Mouse (Mus musculus) intestine, embryonic 14.5 days (tissue): ENCODE data around the gene Lrrk1. TPM values are rescaled to one million over a fixed set of nuclear protein-coding genes. Genes with fewer than 3 reads are reported as not detected.

Experiments
- ATAC-seq: fragments of 200-750 bp; cut with Nextera tagmentation; replicated peaks from 2 replicates; pipeline ENCODE4 v1.8.0; 2017; ENCODE audit warnings: low read depth, moderate number of reproducible peaks, moderate TSS enrichment, moderate library complexity; ENCODE audit not compliant: low FRiP score, low TSS enrichment
- DNase-seq: peaks from one replicate; pipeline ENCODE4 v3.0.0-alpha.2; 2018; ENCODE audit warnings: low spot score
- H3K27ac ChIP-seq: fragments of 300-500 bp; sonication (generic); 2 replicates; pipeline ENCODE4 v1.5.1; 2014; ENCODE audit warnings: low read depth, mild to moderate bottlenecking, control low read depth
- H3K27me3 ChIP-seq: fragments of 300-500 bp; sonication (generic); replicated peaks from 2 replicates; pipeline ENCODE4 v1.6.1; 2014; ENCODE audit warnings: low read length, control low read depth; ENCODE audit not compliant: control insufficient read depth, insufficient read depth
- H3K36me3 ChIP-seq: fragments of 300-500 bp; sonication (generic); 2 replicates; pipeline ENCODE4 v1.6.1; 2014; ENCODE audit warnings: low read length, control low read depth; ENCODE audit not compliant: control insufficient read depth, insufficient read depth
- H3K4me1 ChIP-seq: fragments of 300-500 bp; sonication (generic); replicated peaks from 2 replicates; pipeline ENCODE4 v1.6.1; 2014; ENCODE audit warnings: low read length, control low read depth, mixed read lengths; ENCODE audit not compliant: control insufficient read depth, insufficient read depth
- H3K4me2 ChIP-seq: fragments of 300-500 bp; sonication (generic); 2 replicates; pipeline ENCODE4 v1.6.1; 2014; ENCODE audit warnings: low read length
- H3K4me3 ChIP-seq: fragments of 300-500 bp; sonication (generic); 2 replicates; pipeline ENCODE4 v1.5.1; 2014; ENCODE audit warnings: low read depth, low read length, control low read depth, mixed read lengths
- H3K9ac ChIP-seq: fragments of 300-500 bp; sonication (generic); 2 replicates; pipeline ENCODE4 v1.6.1; 2014; ENCODE audit warnings: mild to moderate bottlenecking, low read length
- H3K9me3 ChIP-seq: fragments of 300-500 bp; sonication (generic); 2 replicates; pipeline ENCODE4 v1.6.1; 2016; ENCODE audit warnings: low read length, control low read depth; ENCODE audit not compliant: control insufficient read depth
- WGBS: fragments of 180-500 bp; shearing (Covaris S2); extraction: QIAGEN DNeasy Blood & Tissue Kit; methylation state at CpG from one replicate; pipeline ENCODE4 v1.1.7; 2014; 5-methylcytosine and 5-hydroxymethylcytosine counted together
- polyA plus RNA-seq: library from polyadenylated mRNA; unstranded; fragments of >200 nt; fragmentation: Nextera tagmentation; extraction: Ambion mirVana; gene quantifications from 2 replicates; pipeline ENCODE4 v1.2.1, GENCODE M21; 2014

Lrrk1 gene
- polyA plus RNA-seq, result 15.5 and 16.9 TPM in 2 replicates

DNA sequence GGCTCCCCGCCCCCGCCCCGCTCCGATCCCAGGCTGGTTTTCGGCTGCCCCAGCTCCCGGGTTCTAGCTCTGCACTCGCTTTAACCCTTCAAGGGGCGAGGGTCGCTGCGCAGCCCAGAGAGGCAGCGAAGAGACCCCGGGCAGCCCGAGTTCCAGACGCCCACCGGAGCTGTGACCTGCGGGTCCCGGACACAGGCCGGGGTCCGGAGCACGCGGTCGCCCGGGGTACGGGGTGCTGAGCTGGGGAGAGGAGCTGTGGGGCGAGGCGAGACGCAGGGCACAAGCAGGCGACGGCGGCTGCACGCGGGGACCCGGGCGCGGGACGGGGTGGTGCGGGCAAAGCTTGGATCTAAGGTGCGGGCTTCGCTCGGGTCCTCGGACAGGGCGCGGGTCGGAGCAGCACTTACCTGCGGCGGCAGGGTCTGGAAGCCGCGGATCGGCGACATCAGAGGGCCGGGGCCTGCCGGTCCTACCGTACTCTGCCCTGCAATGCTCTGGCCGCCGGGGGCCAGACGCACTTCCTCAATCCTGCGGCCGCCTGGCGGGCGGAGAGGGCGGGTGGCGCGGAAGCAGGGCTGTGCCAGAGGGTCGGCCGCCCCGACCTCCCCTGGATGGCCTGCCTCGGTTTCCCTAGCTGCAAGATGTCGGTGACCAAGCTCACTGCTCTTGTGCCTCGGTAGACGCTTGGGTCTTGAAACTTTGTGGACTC lies at the start of gene Lrrk1:
Gene Lrrk1 (minus strand): TSS at position 538 of the 709 bp plus-strand sequence.
- ATAC-seq (peak; percentile 84), DNase-seq (peak; percentile 83)
- H3K9me3 ChIP-seq, result no peaks in the 10 kb centered on the region
- H3K4me1 ChIP-seq, result peaks cover 14% of the 10 kb centered on the region; the same call in 1 of the 2 replicates
- peak within 1 kb of the TSS; percentile 89 for H3K9ac ChIP-seq
- peak within 1 kb of the TSS; percentile 71 for H3K4me3 ChIP-seq
- WGBS, result under 1% methylated on average over 69 of the region's 70 CpGs
- no peaks in the 10 kb centered on the region for H3K27me3 ChIP-seq
- peak within 1 kb of the TSS; percentile 92 for H3K4me2 ChIP-seq
- H3K27ac ChIP-seq, result peak within 1 kb of the TSS; percentile 66
- no peaks in the 10 kb centered on the region for H3K36me3 ChIP-seq

DNA sequence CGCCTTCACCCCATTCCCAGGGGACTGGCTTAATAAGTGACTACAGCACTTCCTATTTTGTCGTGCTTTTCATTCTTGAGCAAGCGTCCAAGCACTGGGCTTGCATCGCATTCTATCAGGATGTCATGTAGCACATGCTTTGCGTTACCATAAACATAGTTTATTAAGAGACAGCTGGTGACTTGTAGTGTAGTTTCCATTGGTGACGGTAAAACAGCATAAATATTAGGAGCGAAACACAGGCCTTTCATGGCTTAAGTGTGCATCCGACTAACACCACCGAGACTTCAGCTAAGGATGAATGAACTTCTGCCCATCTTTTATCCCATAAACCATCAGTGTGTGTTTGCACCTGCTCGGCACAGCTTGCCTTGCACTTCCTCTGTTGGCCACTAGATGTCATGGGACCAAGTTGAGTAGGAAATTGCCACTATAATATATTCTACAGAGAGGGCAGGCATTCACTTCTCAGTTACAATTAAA lies 46.3 kb upstream of the Lrrk1 start:
- Histone ChIP-seq H3K4me3 (no peak overlapping the region), H3K9me3 (no peaks in the 10 kb centered on the region), H3K4me1 (no peaks in the 10 kb centered on the region), H3K9ac (no peak overlapping the region), H3K36me3 (no peaks in the 10 kb centered on the region), H3K27me3 (peaks cover 3% of the 10 kb centered on the region; the same call in 1 of the 2 replicates), H3K27ac (no peak overlapping the region), H3K4me2 (no peak overlapping the region)
- WGBS, result 28% methylated on average over 10 of the region's 10 CpGs
- DNase-seq (peak; percentile 85), ATAC-seq (peak; percentile 38; the same call in 1 of the 2 replicates)

GRCm38 (mm10) chr7:66427437-66428161 lies 39.4 kb upstream of the Lrrk1 start, which contains the start of gene Aldh1a3:
TSS of gene Aldh1a3 (minus strand) at chr7:66427517.
- Histone ChIP-seq H3K4me2 (peak within 1 kb of the TSS; percentile 98), H3K4me1 (peaks cover 6% of the 10 kb centered on the region; the same call in 1 of the 2 replicates), H3K4me3 (peak within 1 kb of the TSS; percentile 55), H3K27ac (no peak within 1 kb of the TSS), H3K9ac (peak within 1 kb of the TSS; percentile 29), H3K36me3 (no peaks in the 10 kb centered on the region), H3K27me3 (peaks cover 54% of the 10 kb centered on the region), H3K9me3 (no peaks in the 10 kb centered on the region)
- WGBS, result under 1% methylated on average over 54 of the region's 56 CpGs
- peak; percentile 78 for ATAC-seq
- peak; percentile 74 for DNase-seq

- Histone ChIP-seq H3K27me3 (peaks cover 54% of the 10 kb centered on the region), H3K4me2 (peak overlapping the region; percentile 98), H3K9ac (peak overlapping the region; percentile 29), H3K9me3 (no peaks in the 10 kb centered on the region), H3K4me3 (peak overlapping the region; percentile 55), H3K36me3 (no peaks in the 10 kb centered on the region), H3K27ac (no peak overlapping the region), H3K4me1 (peaks cover 6% of the 10 kb centered on the region; the same call in 1 of the 2 replicates)
- no peak for DNase-seq
- ATAC-seq, result no peak
- 2% methylated on average over 23 of the region's 23 CpGs for WGBS
Measured at GRCm38 (mm10) chr7:66427053-66427436, 38.9 kb upstream of the Lrrk1 start.

GRCm38 (mm10) chr7:66421903-66422302 lies 33.8 kb upstream of the Lrrk1 start:
- Histone ChIP-seq H3K4me3 (no peak overlapping the region), H3K4me2 (no peak overlapping the region), H3K9ac (no peak overlapping the region), H3K36me3 (no peaks in the 10 kb centered on the region), H3K27me3 (peaks cover 25% of the 10 kb centered on the region), H3K9me3 (no peaks in the 10 kb centered on the region), H3K27ac (no peak overlapping the region), H3K4me1 (peaks cover 2% of the 10 kb centered on the region; the same call in 1 of the 2 replicates)
- ATAC-seq (0 out of 2 replicates have a peak, but pooled peaks have one; percentile 32), DNase-seq (no peak)
- 69% methylated on average over 8 of the region's 8 CpGs for WGBS

- Histone ChIP-seq H3K27me3 (no peaks in the 10 kb centered on the region), H3K36me3 (no peaks in the 10 kb centered on the region), H3K4me1 (no peaks in the 10 kb centered on the region), H3K4me2 (no peak overlapping the region), H3K9me3 (no peaks in the 10 kb centered on the region), H3K4me3 (no peak overlapping the region), H3K9ac (no peak overlapping the region), H3K27ac (no peak overlapping the region)
- no peak for ATAC-seq
- WGBS, result 51% methylated on average over 12 of the region's 12 CpGs
- DNase-seq, result no peak
Measured at GRCm38 (mm10) chr7:66418981-66419380, 30.8 kb upstream of the Lrrk1 start.

GRCm38 (mm10) chr7:66416829-66417228 lies 28.7 kb upstream of the Lrrk1 start:
- Histone ChIP-seq H3K9me3 (no peaks in the 10 kb centered on the region), H3K4me3 (no peak overlapping the region), H3K36me3 (no peaks in the 10 kb centered on the region), H3K4me1 (no peaks in the 10 kb centered on the region), H3K9ac (no peak overlapping the region), H3K4me2 (no peak overlapping the region), H3K27ac (no peak overlapping the region), H3K27me3 (no peaks in the 10 kb centered on the region)
- ATAC-seq, result no peak
- WGBS, result 75% methylated on average over 4 of the region's 4 CpGs
- no peak for DNase-seq

DNA sequence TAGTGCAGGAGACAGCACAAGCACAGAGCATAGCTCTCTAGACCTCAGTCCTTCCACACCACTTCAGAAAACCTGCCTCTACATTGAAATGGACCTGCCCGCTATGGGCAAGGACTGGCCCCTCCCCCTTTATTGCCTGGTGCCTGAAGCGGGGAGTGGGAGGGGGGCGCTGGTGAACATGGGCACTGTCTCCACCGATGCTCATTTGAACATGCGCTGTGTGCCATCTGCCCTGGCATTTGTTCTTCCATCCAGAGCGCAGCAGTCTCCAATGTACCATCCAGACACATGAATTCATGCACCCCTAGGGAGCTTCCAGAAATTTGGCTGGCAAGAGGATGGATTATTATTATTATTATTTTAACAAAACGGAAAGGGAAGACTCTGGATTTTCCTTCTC lies 24.9 kb upstream of the Lrrk1 start:
- no peaks in the 10 kb centered on the region for H3K36me3 ChIP-seq
- ATAC-seq (no peak), DNase-seq (no peak)
- H3K27ac ChIP-seq, result no peak overlapping the region
- H3K27me3 ChIP-seq, result no peaks in the 10 kb centered on the region
- 79% methylated on average over 7 of the region's 7 CpGs for WGBS
- H3K4me2 ChIP-seq, result no peak overlapping the region
- H3K9me3 ChIP-seq, result no peaks in the 10 kb centered on the region
- no peak overlapping the region for H3K4me3 ChIP-seq
- H3K4me1 ChIP-seq, result no peaks in the 10 kb centered on the region
- no peak overlapping the region for H3K9ac ChIP-seq
